10 mouse cellular contexts compared by ENCODE assay signal in genomic region chrX:57919886-57920285, GRCm38 (mm10).
DNase-seq lines count a peak whose midpoint lies in the region; ATAC-seq and TF ChIP-seq lines count a peak whose summit lies in the region.
"Had no signal": no experiment of that assay in that cellular context is flagged by ENCODE, and none has a peak within 500 bp of the region (broad histone marks: within the 10 kb centered on the region; RNA-seq: fewer than 3 reads in every experiment).

No protein-coding gene starts in this region.

- H3K9ac ChIP-seq in liver, postnatal 0 days (replicated peaks), result no peak overlapping the region

- H3K4me2 ChIP-seq in liver, postnatal 0 days (ENCODE audit: low read depth, low read length), result peak overlapping the region; percentile 58

- ATAC-seq in liver, postnatal 0 days, result no peak

- H3K27me3 ChIP-seq in liver, postnatal 0 days (ENCODE audit: insufficient read depth, low read length), result peaks cover 59% of the 10 kb centered on the region

- TF ChIP-seq CTCF in liver, postnatal 0 days (IDR thresholded peaks at IDR 0.05; ENCODE audit: low read depth), result no peak

- no peak for TF ChIP-seq EP300 in liver, postnatal 0 days (IDR thresholded peaks at IDR 0.05; ENCODE audit: low read depth)

- no peaks in the 10 kb centered on the region for H3K36me3 ChIP-seq in liver, postnatal 0 days (replicated peaks; ENCODE audit: insufficient read depth, low read length)

- H3K9me3 ChIP-seq in liver, postnatal 0 days (ENCODE audit: low read length), result no peaks in the 10 kb centered on the region

- DNase-seq in embryo, embryonic 10.5 days (ENCODE audit: low spot score), result peak; percentile 21
- no peak for DNase-seq in embryo, embryonic 9.5 days (ENCODE audit: extremely low spot score)
- peak; percentile 26 for DNase-seq in NIH3T3 (ENCODE audit: low read depth)
- peak; percentile 16 for DNase-seq in forelimb bud, embryonic 11.5 days (ENCODE audit: low read depth, low spot score)
- no peak for DNase-seq in liver, postnatal 0 days
- no peak for DNase-seq in left cerebral cortex, adult 8-10 months (ENCODE audit: low spot score in 2 of 2)
- no peak for DNase-seq in Muller cell, postnatal 12 days (ENCODE audit: inconsistent ontology term)
- DNase-seq in layer of hippocampus, postnatal 14 days (ENCODE audit: low spot score in 2 of 2), result no peak
- DNase-seq: adrenal gland, postnatal 14 days; thymus, adult 18-20 months had no signal

- no peak overlapping the region for H3K27ac ChIP-seq in liver, postnatal 0 days (ENCODE audit: low read depth)

- peak overlapping the region; percentile 27 for H3K4me3 ChIP-seq in liver, postnatal 0 days (ENCODE audit: low read depth, low read length)

- WGBS in liver, postnatal 0 days (ENCODE audit: insufficient replicate concordance), result 14% methylated on average over 17 of the region's 17 CpGs

- H3K4me1 ChIP-seq in liver, postnatal 0 days (ENCODE audit: insufficient read depth), result no peaks in the 10 kb centered on the region

Comparison
In these comparisons a context has a peak if more than half of its experiments do, and no peak if none do; other contexts are left out.
1. DNase-seq: peak in embryo, embryonic 10.5 days (single experiment), NIH3T3 (single experiment) and forelimb bud, embryonic 11.5 days (single experiment); none in embryo, embryonic 9.5 days (single experiment), liver, postnatal 0 days (single experiment), left cerebral cortex, adult 8-10 months (0 of 2), Muller cell, postnatal 12 days (single experiment) and layer of hippocampus, postnatal 14 days (0 of 2).